Mouse (Mus musculus): ENCODE results near the gene Nkap.

The Nkap gene

DNA sequence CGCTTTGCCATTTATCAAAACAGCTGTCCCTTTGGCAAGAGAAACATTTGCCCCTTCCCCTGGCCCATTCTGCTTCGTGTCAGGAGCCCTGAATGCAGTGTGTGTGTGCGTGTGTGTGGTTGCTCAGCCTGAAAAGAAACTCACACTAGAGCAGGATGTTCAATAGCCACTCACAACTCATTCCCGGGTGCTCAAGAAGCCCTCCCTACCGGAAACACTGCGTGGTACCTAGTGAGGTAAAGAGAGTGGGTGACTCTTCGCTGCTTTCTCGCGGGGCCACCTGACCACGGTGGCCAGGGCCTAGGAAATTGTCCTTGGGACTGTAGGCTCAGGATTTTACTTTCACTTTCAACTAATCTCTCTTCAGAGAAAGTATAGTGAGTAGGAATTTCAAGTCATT, 34.6 kb downstream of the Nkap start:
- no peak for DNase-seq

DNA sequence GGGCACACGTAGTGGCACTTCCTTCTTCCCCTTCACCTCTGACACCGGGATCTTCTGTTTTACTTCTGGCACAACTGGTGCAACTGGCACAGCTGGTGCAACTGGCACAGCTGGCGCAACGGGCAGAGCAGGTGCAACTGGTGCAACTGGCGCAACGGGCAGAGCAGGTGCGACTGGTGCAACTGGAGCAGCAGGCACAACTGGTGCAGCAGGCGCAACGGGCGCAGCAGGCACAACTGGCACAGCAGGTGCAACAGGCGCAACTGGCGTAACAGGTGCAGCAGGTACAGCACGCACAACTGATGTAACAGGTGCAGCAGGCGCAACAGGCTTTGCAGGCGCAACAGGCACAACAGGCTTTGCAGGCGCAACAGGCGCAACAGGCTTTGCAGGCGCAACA, 36.5 kb downstream of the Nkap start:
- DNase-seq, result no peak

DNA sequence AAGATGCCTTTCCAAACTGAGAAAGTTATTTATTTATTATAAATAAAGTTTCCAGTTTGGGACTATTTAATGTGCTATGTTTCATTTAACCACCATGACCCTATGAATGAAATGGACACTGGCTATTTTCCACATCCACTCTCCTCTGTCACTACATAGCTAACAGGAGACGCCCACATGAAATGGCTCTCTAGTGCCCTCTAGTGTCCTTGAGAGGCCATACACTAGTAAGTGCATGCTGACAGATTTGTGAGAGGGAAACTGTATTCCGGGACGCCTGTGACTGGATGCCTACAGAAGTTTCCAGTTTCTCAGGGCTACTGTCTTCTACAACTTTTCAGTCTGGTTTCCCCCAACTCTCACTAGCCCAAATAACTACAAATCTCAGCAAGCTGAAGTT, 40.5 kb downstream of the Nkap start:
- DNase-seq, result peak; percentile 13 to 43

DNA sequence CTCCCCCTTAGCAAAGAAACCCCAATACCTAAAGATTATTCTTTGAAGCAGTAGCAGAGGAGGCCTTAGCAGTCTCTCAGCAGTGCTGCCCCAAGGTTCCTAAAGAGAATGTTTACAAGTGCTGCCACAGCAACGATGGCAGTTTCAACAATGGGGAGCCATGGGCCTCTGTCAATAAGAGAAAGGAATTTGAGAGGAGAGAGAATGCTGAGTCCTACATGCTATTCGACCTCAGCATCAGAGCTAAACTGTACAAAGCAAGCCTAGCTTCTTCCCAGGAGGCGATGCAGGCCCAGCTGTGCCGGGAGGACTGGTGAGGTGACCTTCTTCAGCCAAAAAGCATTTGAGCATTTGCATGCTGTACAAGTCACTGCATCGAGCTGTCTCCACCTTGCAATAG, 42.1 kb downstream of the Nkap start, which contains the start of gene Akap14:
Gene Akap14, minus strand, starts transcription at position 101 of the 400 bp plus-strand sequence.
- no peak for DNase-seq

DNA sequence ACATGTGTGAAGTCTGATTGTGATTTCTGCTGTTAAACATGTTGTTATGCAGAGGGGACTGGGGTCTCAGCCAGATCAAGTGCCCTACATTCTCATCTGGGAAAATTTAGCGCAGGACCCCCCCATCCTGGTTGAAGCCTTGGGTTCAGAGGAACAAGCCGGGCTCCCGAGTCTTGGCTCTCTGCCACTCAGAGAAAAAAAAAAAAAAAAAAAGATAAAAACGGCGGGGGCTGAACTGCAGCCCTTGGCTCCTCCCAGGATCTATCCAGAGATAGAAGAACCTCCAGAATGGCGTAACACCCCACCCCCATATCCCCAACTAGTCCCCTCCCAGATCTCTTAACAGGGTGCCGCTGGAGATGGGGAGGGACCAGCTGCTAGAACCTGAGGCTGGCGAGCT, 57.8 kb downstream of the Nkap start:
- peak; percentile 17 to 28 for DNase-seq

DNA sequence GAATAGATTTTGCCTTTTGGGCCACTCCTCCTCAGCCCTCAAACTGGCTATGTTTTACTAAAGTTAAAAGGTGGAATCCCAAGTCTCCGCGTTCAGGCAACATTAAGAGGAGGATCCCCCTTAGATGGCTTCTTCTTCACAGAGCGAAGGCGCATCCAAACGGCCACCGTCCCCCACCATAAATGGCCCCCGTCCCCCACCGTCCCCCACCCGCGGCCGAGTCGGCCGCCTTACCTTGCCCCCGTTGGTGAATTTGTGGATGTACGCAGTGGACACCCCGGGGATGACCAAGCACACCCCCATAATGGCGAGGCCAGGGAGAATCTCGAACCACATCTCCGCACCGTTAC, 64.1 kb downstream of the Nkap start:
- DNase-seq, result no peak

DNA sequence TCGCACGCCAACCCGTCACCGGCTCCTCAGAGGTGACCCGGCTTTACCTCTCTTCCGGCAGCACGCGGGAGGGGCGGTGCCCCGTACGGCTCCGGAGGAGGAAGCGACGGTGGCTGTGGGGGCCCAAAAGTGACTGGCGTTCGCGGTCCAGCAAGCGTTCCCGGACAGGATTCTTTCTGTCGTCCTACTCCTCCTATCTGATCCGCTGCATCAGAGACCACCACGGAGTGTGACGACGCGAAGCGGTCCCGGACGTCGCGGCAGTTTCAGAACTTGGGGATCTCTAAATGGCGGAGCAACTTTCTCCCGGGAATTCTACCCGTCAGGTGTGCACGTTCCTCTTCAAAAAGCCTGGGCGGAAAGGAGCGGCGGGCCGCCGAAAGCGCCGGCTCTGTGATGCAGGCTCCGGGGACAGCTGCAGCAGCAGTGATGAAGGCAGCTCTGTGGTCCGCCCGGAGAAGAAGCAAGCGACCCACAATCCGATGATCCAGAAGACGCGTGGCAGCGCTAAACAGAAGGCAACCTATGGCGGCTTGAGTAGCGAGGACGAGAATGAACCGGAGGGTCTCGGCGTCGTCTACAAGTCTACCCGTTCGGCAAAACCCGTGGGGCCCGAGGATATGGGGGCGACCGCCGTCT, 64.6 kb downstream of the Nkap start, which contains the start of the genes Ndufa1 and Rnf113a1:
Gene Ndufa1, minus strand, starts transcription at position 59 of the 639 bp plus-strand sequence.
Gene Rnf113a1, plus strand, starts transcription at position 141 of the 639 bp plus-strand sequence.
- peak; percentile 92 to 94 for DNase-seq

DNA sequence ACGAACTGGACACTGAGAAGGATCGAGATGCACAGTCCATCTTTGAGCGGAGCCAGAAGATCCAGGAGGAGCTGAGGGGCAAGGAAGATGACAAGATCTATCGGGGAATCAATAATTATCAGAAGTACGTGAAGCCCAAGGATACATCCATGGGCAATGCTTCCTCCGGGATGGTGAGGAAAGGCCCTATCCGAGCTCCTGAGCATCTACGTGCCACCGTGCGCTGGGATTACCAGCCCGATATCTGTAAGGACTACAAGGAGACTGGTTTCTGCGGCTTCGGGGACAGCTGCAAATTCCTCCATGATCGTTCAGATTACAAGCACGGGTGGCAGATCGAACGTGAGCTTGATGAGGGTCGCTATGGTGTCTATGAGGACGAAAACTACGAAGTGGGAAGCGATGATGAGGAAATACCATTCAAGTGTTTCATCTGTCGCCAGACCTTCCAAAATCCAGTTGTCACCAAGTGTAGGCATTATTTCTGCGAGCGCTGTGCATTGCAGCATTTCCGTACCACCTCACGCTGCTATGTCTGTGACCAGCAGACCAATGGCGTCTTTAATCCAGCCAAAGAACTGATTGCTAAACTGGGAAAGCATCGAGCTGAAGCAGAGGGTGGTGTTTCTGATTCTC, 65.3 kb downstream of the Nkap start:
- DNase-seq, result peak; percentile 13 to 15

DNA sequence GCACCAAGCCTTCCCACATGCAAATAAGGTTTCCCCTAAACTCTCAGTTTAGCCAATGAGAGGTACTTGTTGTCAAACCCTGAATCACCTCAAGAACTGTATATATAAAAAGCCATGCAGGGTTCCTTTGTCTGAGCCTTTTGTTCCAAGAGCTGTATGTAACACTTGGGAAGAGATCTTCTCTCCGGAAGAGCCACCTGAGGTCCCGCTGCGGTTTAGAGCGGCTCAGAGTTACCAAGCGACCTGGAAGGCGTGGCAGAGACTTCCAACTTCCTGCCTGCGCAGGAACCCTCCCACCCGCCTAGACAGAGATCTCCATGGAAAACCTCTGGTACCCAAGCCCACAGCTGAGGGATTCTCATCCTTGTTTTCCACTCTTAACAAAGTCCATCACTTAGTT, 72.1 kb downstream of the Nkap start:
- DNase-seq, result no peak

Measured in cerebellum, postnatal 25 days (tissue).